Mouse (Mus musculus): ENCODE measurements around the gene Glis3. TPM values are rescaled to one million over a fixed set of nuclear protein-coding genes. Genes with fewer than 3 reads are reported as not detected.

Gene Glis3
- polyA plus RNA-seq, 1 experiment from 2014 or later: 0.36 TPM

DNA sequence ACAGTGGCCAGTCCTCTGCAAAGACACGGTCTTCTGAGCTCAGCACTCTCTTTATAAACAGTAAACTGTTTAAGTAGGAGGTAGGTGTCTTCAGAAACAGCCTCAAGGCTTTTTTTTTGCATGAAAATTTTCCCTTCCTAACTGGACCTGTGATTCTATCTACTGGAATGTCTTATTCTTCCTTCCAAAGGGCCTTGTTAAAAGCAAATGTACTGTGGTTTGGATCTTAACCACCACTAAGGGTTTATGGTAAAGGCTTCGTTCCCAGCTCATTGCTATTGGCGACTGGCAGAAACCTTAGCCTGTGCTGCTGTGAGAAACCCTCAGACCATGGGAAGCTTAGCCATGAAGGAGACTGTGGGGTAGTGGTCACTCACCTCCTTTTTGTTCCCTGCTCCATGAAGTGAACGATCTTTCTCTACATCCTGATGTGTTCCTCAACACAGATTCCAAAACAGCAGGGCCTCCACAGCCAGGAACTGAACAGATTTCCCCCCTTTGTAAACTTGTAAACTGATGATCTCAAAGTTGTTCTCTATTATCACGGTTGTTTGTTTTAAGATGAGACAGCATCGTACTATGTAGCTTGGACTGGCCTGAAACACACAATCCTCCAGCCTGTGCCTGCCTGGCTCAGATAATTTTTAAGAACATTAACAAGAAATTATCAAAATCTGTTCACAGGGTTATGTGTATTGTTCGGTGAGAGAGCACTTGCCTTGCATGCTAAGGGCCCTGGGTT is 88.0 kb downstream of the Glis3 start:
- no peak overlapping the region for H3K27ac ChIP-seq (ENCODE audit: low read depth)
- H3K4me3 ChIP-seq (ENCODE audit: low read depth, low read length): no peak overlapping the region
- H3K9me3 ChIP-seq (ENCODE audit: low read length): no peaks in the 10 kb centered on the region
- 67% methylated on average over 7 of the region's 7 CpGs for WGBS (ENCODE audit: insufficient replicate concordance)
- no peak overlapping the region for H3K4me2 ChIP-seq (ENCODE audit: low read depth, low read length)
- no peaks in the 10 kb centered on the region for H3K36me3 ChIP-seq (replicated peaks; ENCODE audit: insufficient read depth, low read length)
- no peaks in the 10 kb centered on the region for H3K27me3 ChIP-seq (ENCODE audit: insufficient read depth, low read length)
- H3K9ac ChIP-seq (replicated peaks): no peak overlapping the region
- TF ChIP-seq EP300 (IDR thresholded peaks at IDR 0.05; ENCODE audit: low read depth): no peak
- TF ChIP-seq CTCF (IDR thresholded peaks at IDR 0.05; ENCODE audit: low read depth): no peak
- DNase-seq (no peak), ATAC-seq (no peak)
- no peaks in the 10 kb centered on the region for H3K4me1 ChIP-seq (ENCODE audit: insufficient read depth)

DNA sequence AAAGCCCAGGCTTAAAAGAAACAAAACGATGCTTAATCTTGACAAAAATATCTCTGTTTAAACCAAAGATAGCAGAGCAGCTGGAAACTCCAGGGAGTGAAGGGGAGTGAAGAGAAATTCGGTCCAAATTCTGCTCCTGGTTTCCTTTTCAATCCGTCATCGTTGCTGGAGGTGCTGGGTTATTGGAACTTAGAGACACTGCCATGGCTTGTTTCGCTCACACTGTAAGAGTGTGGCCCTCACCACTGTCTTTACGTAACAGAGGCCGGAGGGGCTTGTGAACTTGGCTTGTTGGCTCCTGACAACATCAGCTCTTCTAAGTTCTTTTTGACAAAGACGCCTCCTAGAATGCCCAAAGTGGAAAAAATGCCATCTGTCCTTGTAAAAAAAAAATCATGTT is 99.4 kb downstream of the Glis3 start:
- no peak for TF ChIP-seq CTCF (IDR thresholded peaks at IDR 0.05; ENCODE audit: low read depth)
- TF ChIP-seq EP300 (IDR thresholded peaks at IDR 0.05; ENCODE audit: low read depth): no peak
- Histone ChIP-seq H3K36me3 (replicated peaks; ENCODE audit: insufficient read depth, low read length) (no peaks in the 10 kb centered on the region), H3K9ac (replicated peaks) (no peak overlapping the region), H3K9me3 (ENCODE audit: low read length) (no peaks in the 10 kb centered on the region), H3K4me2 (ENCODE audit: low read depth, low read length) (no peak overlapping the region), H3K4me1 (ENCODE audit: insufficient read depth) (no peaks in the 10 kb centered on the region), H3K4me3 (ENCODE audit: low read depth, low read length) (no peak overlapping the region), H3K27me3 (ENCODE audit: insufficient read depth, low read length) (no peaks in the 10 kb centered on the region), H3K27ac (ENCODE audit: low read depth) (no peak overlapping the region)
- ATAC-seq (no peak), DNase-seq (no peak)
- 73% methylated on average over 8 of the region's 8 CpGs for WGBS (ENCODE audit: insufficient replicate concordance)

DNA sequence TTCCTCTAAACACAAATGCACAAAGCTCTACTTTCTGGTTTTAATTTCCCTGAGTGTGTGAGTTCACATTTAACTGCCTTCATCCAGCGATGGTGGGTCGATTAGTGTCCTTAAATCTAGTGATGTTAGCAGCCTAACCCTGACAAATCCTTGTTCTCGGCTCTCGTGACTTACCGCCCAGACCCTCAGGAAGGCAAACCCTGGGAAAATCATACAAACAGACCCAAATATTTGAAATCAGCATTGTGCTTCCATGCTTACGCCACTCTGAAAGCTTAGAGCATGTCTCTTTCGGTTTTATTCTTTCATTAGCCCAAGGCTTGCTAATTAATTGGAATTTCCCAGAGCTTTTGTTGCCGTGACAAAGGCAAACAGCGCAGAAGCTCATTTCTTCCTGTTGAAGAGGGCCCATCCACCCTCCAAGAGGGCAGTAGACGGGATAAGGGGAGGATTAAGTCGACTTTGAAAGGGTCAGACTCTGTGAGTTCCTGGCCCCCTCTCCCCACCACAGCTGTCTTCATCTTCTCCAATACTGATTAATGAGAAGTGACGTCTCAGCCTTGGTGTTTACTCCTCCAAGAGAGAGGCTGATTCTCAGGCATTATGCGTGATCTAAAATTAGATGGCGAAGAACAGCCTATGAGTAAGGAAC is 100.0 kb downstream of the Glis3 start:
- H3K27me3 ChIP-seq (ENCODE audit: insufficient read depth, low read length): no peaks in the 10 kb centered on the region
- no peak overlapping the region for H3K27ac ChIP-seq (ENCODE audit: low read depth)
- ATAC-seq (no peak), DNase-seq (no peak)
- H3K4me2 ChIP-seq (ENCODE audit: low read depth, low read length): no peak overlapping the region
- no peak for TF ChIP-seq CTCF (IDR thresholded peaks at IDR 0.05; ENCODE audit: low read depth)
- TF ChIP-seq EP300 (IDR thresholded peaks at IDR 0.05; ENCODE audit: low read depth): no peak
- H3K9me3 ChIP-seq (ENCODE audit: low read length): no peaks in the 10 kb centered on the region
- 63% methylated on average over 14 of the region's 14 CpGs for WGBS (ENCODE audit: insufficient replicate concordance)
- H3K36me3 ChIP-seq (replicated peaks; ENCODE audit: insufficient read depth, low read length): no peaks in the 10 kb centered on the region
- H3K4me3 ChIP-seq (ENCODE audit: low read depth, low read length): no peak overlapping the region
- H3K9ac ChIP-seq (replicated peaks): no peak overlapping the region
- no peaks in the 10 kb centered on the region for H3K4me1 ChIP-seq (ENCODE audit: insufficient read depth)

DNA sequence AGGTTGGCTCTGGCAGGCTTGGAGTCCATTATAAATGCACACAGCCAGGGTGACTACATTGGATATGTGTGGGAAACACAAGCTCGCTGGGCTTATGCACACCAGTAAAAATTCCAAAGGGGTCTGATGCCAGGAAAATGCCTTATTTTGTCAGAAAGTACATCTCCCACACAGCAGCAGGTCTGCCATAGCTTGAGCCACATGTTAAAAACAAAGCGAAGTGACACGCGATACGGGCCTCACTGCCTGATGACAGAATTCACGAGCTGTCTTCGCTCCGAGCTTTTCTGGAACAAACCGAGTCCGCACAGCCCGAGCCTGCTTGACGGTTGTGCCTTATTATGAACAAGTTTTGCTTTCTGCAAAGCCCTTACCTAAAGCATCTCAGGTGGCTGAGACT is 102.9 kb downstream of the Glis3 start:
- DNase-seq (no peak), ATAC-seq (no peak)
- WGBS (ENCODE audit: insufficient replicate concordance): 88% methylated on average over 12 of the region's 12 CpGs
- no peak overlapping the region for H3K4me2 ChIP-seq (ENCODE audit: low read depth, low read length)
- TF ChIP-seq CTCF (IDR thresholded peaks at IDR 0.05; ENCODE audit: low read depth): no peak
- no peak for TF ChIP-seq EP300 (IDR thresholded peaks at IDR 0.05; ENCODE audit: low read depth)
- no peaks in the 10 kb centered on the region for H3K4me1 ChIP-seq (ENCODE audit: insufficient read depth)
- H3K27ac ChIP-seq (ENCODE audit: low read depth): no peak overlapping the region
- H3K36me3 ChIP-seq (replicated peaks; ENCODE audit: insufficient read depth, low read length): no peaks in the 10 kb centered on the region
- H3K27me3 ChIP-seq (ENCODE audit: insufficient read depth, low read length): no peaks in the 10 kb centered on the region
- H3K9me3 ChIP-seq (ENCODE audit: low read length): no peaks in the 10 kb centered on the region
- no peak overlapping the region for H3K4me3 ChIP-seq (ENCODE audit: low read depth, low read length)
- no peak overlapping the region for H3K9ac ChIP-seq (replicated peaks)

DNA sequence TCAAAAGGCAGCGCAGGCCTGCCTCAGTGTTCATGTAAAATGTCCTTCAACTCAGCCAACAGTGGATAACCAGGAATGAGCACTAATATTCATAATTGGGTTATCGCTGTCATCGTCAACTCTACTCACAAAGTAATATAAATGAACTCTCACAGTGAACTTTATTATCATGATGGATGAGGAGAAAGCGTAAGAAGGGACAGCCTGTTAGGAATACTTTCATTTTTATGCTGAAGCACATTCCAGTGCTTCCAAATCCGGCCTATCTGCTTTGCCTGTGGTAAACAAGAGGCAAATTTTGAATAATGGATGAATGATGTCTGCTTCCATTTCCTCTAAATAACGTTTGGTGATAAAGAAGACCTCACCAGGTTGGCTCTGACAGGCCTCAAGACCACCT is 103.3 kb downstream of the Glis3 start:
- no peaks in the 10 kb centered on the region for H3K4me1 ChIP-seq (ENCODE audit: insufficient read depth)
- H3K9ac ChIP-seq (replicated peaks): no peak overlapping the region
- no peak overlapping the region for H3K27ac ChIP-seq (ENCODE audit: low read depth)
- H3K9me3 ChIP-seq (ENCODE audit: low read length): no peaks in the 10 kb centered on the region
- no peaks in the 10 kb centered on the region for H3K36me3 ChIP-seq (replicated peaks; ENCODE audit: insufficient read depth, low read length)
- 72% methylated on average over 6 of the region's 6 CpGs for WGBS (ENCODE audit: insufficient replicate concordance)
- no peak for ATAC-seq
- H3K4me2 ChIP-seq (ENCODE audit: low read depth, low read length): no peak overlapping the region
- H3K4me3 ChIP-seq (ENCODE audit: low read depth, low read length): no peak overlapping the region
- H3K27me3 ChIP-seq (ENCODE audit: insufficient read depth, low read length): no peaks in the 10 kb centered on the region
- DNase-seq: no peak
- TF ChIP-seq EP300 (IDR thresholded peaks at IDR 0.05; ENCODE audit: low read depth) (no peak), CTCF (IDR thresholded peaks at IDR 0.05; ENCODE audit: low read depth) (no peak)

DNA sequence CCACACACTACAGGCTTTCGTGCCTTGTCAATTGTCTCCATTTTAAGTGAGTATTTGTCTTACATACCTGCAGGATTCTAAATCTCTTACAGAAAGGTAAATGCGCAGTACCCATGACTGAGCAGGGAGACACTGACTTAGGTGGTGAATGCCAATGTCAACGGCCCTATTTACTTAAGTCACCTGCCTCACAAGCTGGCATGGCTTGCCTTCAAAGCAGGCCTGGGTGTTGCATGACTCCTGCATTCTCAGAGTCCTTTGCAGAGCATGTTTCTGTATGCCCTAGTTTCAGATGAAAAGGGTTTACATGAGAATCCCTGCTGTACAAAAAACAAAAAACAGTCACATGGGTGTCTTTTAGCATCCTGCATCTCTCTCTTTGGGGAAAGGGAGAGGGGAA is 106.2 kb downstream of the Glis3 start:
- no peak for ATAC-seq
- no peaks in the 10 kb centered on the region for H3K9me3 ChIP-seq (ENCODE audit: low read length)

More for the DNA sequence above, 106.2 kb downstream of the Glis3 start:
- DNase-seq: no peak
- H3K4me1 ChIP-seq (ENCODE audit: insufficient read depth): no peaks in the 10 kb centered on the region
- TF ChIP-seq EP300 (IDR thresholded peaks at IDR 0.05; ENCODE audit: low read depth) (no peak), CTCF (IDR thresholded peaks at IDR 0.05; ENCODE audit: low read depth) (no peak)
- H3K27me3 ChIP-seq (ENCODE audit: insufficient read depth, low read length): no peaks in the 10 kb centered on the region
- no peak overlapping the region for H3K27ac ChIP-seq (ENCODE audit: low read depth)
- no peak overlapping the region for H3K4me3 ChIP-seq (ENCODE audit: low read depth, low read length)
- WGBS (ENCODE audit: insufficient replicate concordance): 80% methylated on average over 3 of the region's 3 CpGs
- no peak overlapping the region for H3K4me2 ChIP-seq (ENCODE audit: low read depth, low read length)
- H3K36me3 ChIP-seq (replicated peaks; ENCODE audit: insufficient read depth, low read length): no peaks in the 10 kb centered on the region
- H3K9ac ChIP-seq (replicated peaks): no peak overlapping the region
